Mouse (Mus musculus): ENCODE data around the gene Eif5a.
A peak's percentile ranks its signal among the peaks of the same experiment; 100 is the strongest.

Eif5a gene

GRCm38 (mm10) chr11:69901406-69901846 is 20.3 kb downstream of the Eif5a start:
- DNase-seq: peak; percentile 92 to 97

DNA sequence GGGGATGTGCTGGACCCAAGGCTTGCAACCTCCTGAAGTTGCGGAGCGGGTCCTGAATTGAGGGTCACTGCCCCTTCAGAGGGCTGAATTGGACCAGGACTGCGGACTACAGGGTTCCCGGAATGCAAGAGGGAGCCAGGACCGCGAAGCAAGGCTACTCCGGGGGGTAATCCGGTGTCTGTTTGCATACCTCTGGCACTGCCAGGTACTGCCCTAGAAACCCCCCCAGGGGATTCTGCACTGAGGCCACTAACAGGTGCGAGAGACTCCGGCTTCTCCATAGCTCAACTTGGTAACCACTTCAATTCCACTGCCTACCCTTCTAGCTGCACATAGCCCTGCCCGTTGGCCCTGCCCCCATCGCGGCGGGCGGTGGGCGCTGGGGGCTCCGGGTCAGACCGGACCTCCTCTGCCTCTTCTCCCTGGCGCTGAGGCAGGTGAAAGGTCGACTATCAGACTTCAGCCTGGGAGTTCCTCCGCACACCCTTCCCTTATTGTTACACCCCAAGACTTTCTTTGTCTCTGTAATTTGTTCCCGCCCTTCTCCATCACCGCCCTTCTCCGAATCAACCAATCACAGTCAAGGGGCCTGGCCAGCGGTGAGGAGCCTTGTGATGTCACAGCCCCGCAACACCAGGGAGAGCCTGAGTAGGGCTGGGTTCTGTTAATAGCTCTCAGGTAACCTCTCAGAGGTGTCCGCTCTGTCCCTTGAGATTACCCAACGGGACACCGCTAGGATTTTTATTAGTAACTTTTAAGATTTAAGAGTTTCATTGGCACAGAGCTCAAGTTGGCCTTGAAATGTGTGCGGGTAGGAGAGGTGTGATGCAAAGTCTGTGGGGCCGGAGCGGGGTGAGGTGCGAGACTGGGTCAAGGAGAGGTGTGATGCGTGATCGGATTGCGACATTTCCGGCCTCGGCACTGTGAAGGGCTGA is 21.0 kb downstream of the Eif5a start, which contains the start of the genes 2810408A11Rik and Neurl4:
Gene 2810408A11Rik, minus strand, starts transcription at position 517 of the 935 bp plus-strand sequence.
Gene Neurl4, plus strand, starts transcription at position 602 of the 935 bp plus-strand sequence.
- peak; percentile 87 to 94 for DNase-seq

GRCm38 (mm10) chr11:69899870-69900269 is 21.9 kb downstream of the Eif5a start:
- DNase-seq: no peak

DNA sequence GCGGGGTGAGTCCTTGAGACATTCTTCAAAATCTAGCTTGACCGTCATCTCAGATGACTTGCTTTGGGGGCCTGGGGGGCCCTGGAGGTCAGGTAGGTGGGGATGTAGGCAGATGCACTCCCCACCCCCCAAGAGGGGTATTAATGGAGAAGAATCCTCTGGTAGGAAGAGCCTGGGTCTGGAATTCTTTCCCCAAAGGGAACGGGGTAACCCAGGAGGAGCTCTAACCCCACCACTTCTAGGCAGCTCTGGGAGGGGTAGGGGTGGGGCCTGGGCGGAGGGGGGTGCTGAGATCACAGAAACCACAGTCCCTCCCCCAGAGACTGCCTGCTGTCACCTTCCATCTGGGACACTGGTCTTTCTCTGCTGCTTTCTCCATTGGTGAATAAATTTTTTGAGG is 26.5 kb downstream of the Eif5a start, which contains the start of gene Acap1:
Gene Acap1, minus strand, starts transcription at position 249 of the 400 bp plus-strand sequence.
- peak; percentile 76 to 82 for DNase-seq

GRCm38 (mm10) chr11:69894671-69895070 is 27.1 kb downstream of the Eif5a start:
- DNase-seq: peak; percentile 88 to 92

DNA sequence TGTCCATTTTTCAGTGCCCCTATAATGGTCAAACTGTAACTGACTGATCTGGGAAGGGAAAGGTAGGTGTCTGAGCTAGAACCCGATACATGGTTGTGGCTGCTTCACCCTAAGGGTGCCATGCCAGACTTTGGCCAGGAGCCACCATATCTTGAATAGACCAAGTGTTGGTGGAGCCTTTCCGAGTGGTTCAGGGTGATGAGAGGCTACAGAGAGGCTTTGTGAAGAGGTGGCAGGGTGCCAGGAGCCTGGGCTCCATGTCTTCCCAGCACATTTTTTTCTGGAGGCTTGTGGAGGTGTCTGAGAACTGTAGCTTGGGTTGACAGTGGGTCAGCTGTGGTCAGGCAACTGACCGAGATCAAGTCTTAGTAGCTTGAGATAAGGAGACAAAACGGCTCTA is 30.3 kb downstream of the Eif5a start:
- DNase-seq: no peak

- DNase-seq: no peak
These were observed 34.7 kb downstream of the Eif5a start for GRCm38 (mm10) chr11:69886907-69887635.

- no peak for DNase-seq
These were observed 37.1 kb downstream of the Eif5a start for GRCm38 (mm10) chr11:69884663-69885062.

- DNase-seq: no peak
These were observed 37.5 kb downstream of the Eif5a start for GRCm38 (mm10) chr11:69884240-69884639.

- DNase-seq: no peak
These were observed 38.1 kb downstream of the Eif5a start for GRCm38 (mm10) chr11:69883527-69884151.

GRCm38 (mm10) chr11:69883066-69883465 is 38.7 kb downstream of the Eif5a start:
- DNase-seq: peak; percentile 69 to 70

DNA sequence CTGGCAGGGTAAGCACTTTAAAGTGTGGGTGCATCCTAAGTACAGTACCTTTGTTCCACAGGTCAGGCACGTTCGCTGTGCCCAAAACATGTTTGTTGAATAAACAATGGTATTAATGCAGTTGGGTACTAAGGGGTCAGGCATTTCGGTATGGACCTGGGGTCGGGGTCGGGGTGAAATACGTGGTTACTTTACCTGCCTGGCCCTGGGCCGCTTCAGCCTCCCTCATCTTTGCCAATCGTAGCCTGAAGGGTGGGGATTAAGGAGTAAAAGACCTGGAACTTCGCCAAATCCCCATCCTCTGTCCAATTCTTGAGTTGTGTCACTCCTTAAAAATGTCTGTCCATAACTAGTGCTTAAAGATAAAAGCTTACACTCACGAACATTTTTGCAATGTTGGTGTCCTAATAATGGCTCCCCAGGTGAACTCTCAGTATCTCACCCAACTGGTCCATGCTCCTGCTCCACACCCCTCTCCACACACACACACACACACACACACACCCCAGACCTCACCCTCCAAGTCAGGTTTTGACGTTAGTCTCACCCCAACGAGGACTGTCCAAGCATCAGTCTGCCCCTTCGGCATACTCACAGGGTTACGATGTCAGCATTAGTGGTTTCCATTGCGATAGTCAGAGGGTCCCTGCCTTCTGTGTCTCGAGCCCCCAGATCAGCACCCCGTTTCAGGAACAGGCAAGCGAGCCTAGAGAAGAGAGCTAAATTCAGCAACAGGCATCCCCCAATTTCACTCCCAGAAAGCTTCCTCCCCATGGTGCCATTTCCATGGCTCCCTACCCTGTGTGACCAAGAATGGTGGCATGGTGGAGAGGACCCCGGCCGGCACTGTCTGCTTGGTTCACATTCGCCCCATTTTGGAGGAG is 39.7 kb downstream of the Eif5a start:
- DNase-seq: no peak

DNA sequence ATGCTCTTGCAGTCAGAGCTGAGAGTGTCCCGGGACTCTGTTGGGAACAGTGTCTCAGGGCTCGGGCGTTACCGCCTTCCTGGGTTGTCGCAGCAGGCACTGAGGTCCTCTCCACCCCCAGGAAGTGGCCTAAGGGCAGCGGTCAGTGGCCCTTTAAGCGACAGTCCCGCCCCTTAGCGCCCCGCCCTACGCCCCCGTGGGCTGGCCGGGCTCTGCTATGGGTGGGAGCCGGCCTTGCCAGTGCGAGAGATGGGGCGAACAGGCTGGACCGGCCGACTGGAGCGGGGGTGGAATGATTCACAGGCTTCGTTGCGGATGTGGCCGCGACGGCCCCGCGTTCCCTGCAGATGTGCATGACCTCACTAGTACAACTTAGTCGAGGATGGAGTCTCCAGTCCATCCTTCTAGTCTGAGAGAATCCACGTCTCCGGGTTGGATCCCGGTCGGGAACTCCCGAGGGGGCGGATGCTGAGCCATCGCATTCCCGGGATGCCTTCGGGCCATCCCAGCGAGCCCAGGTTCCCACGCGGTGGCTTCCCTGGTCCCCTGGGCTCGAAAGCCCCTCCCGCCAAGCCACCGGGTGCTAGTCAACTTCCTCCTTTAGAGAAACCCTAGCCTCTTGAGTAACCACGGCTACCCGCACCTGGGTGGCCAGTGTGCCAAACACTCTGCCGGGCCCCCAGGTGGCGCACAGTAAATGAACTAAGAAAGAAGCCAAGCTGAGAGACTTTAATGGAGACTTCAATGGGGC is 40.7 kb downstream of the Eif5a start, which contains the start of gene Kctd11:
Gene Kctd11, minus strand, starts transcription at position 554 of the 751 bp plus-strand sequence.
- peak; percentile 65 to 79 for DNase-seq

GRCm38 (mm10) chr11:69880506-69880852 is 41.3 kb downstream of the Eif5a start:
- peak; percentile 66 to 67 for DNase-seq

DNA sequence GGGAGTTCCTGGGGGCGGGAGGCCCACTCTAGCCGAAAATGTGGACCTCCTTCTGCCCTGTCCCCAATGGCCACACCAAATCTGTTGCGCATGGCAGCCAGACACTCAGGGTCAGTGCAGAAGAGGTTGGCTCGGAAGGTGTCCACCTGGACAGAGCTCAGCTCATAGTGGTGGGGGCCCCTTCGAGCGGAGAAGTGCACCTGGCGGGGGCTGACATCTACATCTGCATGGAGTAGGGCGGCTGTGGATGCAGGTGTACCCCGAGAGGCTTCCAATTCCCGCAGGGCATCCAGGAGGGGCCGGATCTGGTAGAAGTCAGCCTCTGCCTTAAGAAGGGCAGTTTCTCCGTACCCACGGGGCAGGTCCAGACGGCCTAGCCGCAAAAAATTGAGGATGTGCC is 42.0 kb downstream of the Eif5a start:
- DNase-seq: no peak

DNA sequence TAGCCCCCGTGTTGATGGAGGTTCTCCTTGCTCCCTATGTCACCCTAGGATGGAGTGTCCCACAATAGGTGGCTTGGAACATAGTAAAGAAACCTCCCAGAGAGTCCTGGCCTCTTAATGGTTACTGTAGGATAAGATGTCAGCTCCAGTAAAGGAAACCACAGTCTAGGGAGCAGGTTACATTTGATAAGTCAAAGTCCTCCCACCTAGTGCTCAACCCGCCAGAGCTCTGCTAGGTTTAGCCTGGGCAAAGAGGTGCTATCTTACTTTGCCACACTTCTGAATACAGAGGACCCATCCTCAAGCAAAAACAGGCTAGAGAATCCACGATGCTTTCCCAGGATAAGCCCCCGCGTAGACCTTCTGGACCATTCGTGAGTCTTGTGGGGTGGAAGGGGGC is 42.8 kb downstream of the Eif5a start:
- no peak for DNase-seq

- DNase-seq: no peak
These were observed 43.4 kb downstream of the Eif5a start for GRCm38 (mm10) chr11:69878399-69878798.

DNA sequence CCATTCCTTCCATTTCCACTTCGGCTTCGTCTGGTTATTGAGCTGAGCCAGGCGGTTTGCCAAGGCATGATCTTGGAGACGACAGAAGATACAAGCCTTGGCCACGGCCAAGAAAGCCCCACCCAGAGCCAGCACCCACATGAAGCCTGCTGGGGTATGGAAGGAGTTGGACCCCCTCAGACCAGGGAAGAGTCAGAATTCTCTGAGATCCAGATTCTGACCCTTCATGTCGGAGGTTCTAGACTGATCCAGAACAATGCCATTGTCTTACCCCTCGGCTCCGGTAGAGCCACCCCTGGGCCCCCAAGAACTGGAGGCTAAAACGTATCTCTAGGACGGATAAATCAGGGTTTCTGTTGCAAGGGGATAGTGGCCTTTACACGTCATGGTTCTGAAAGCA is 43.9 kb downstream of the Eif5a start, which contains the start of gene Tmem95:
Gene Tmem95, minus strand, starts transcription at position 141 of the 400 bp plus-strand sequence.
- DNase-seq: no peak

GRCm38 (mm10) chr11:69876867-69877266 is 44.9 kb downstream of the Eif5a start:
- DNase-seq: peak; percentile 91

- no peak for DNase-seq
These were observed 45.6 kb downstream of the Eif5a start for GRCm38 (mm10) chr11:69876186-69876585.

GRCm38 (mm10) chr11:69872451-69872850 is 49.3 kb downstream of the Eif5a start:
- DNase-seq: no peak
